Mouse (Mus musculus): ENCODE results near the gene Eef1g.

DNA sequence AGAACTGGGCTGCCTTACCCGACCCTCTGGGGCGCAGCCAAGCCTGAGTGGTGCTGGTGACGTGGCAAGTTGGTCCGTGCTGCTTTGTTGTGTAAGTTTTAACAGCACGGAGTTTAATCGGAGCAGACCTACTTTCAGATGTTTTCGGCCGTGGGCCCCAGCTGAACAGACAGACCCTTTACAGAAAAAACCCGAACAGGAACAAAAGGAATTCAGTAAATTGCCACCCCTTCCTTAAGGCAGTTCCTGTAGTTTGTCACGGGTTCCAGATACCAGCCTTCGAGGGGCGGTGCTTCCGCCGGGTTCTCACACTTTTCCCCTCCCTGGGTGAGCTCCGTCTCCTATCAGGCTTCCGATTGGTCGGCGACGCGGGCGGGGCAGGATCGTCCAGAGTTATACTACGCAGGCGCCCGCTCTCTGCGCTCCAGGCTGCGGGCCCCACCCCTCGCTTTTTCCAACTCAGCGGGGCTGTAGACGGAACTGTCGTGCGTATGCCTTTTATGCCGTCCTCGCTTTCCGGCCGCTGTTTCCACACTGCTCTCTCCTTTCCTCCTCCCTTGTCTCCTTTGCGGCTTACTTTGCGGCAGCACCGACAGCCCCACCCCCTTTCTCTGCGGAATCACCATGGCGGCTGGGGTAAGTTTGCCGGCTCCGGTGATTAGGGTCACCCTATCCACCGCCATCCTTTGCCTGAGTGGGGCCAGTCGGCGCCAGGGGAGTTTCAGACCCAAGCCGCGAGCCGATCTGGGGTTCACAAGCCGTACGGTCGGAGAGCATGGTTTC, at the start of gene Eef1g:
- TF ChIP-seq CTCF (IDR thresholded peaks at IDR 0.05) (no peak), POLR2A (IDR thresholded peaks at IDR 0.05; ENCODE audit: insufficient read depth, low read depth, low read length) (peak; percentile 88), EP300 (IDR thresholded peaks at IDR 0.05; ENCODE audit: insufficient read depth, low read depth, low read length) (peak; percentile 53)

Data from heart, adult 2 months (tissue).